Mouse (Mus musculus) liver, embryonic 14.5 days (tissue): Measurements from ENCODE around the gene Apol7b.
A peak's percentile ranks its signal among the peaks of the same experiment; 100 is the strongest.
"Not testable (repeated sequence)": the region's sequence is repeated elsewhere in the genome, so short reads cannot be mapped to it uniquely, and the experiment has no call there.

ENCODE experiments used
- CTCF ChIP-seq: IDR thresholded peaks from 2 replicates; pipeline ENCODE4 v1.5.1; 2016; ENCODE audit warnings: antibody characterized with exemption, low read depth, control low read depth
- EP300 ChIP-seq: IDR thresholded peaks from 2 replicates; pipeline ENCODE4 v1.6.1; 2016; ENCODE audit warnings: antibody characterized with exemption, low read depth

GRCm38 (mm10) chr15:77449927-77450326 is 2.6 kb upstream of the Apol7b start:
- TF ChIP-seq CTCF = peak; percentile 48
- TF ChIP-seq EP300 = not testable (repeated sequence)
